Mouse (Mus musculus): Measurements from ENCODE around the gene Qsox1.

Gene Qsox1

GRCm38 (mm10) chr1:155747911-155748310 lies 64.8 kb downstream of the Qsox1 start:
- DNase-seq (ENCODE audit: low read depth, low spot score), result no peak

- no peak for DNase-seq (ENCODE audit: low read depth, low spot score)
Measured at GRCm38 (mm10) chr1:155747011-155747410, 65.7 kb downstream of the Qsox1 start.

DNA sequence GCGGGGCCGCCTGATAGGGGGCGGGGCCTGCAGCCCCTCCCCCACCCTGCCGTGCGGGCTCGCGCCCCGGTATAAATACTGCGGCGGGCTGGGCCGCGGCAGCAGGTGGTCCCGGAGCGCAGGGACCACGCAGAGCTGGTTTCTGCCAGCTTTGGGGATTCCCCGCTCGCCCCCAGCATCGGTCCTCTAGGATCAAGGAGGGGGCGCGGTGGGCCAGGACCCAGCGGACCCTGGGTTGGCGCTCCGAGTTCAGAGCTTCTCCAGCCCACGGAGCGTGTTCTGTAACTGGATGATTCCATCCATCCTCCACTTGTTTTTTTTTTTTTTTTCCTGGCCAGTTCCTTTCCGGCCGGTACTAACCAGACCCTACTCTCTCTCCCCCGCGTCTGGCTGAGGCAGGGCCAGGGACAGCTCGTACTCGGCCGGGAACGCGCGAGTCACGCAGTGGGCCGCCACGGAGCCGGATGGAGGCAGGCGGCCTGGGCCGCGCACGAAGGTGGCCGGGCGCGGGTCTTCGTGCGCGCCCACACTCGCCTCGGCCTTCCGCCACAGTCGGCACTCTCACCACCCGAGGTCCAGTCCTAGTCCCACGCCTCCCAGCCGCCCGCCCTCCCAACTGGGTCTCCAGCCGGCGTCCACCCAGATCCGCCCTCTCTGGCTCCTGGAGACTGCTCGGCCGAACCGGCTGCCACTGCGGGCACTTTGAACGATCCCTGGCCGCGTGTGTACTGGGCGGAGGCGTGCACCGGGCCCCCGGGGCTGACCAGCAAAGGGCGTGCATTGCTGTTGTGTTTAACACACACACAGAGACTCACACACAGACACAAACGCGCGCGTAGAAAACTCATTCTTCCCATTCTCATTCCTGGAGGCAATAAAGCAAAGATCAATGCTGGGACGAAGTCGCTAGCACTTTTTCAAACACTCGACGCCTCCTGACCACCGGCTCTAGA lies 70.0 kb downstream of the Qsox1 start:
- peak; percentile 24 for DNase-seq (ENCODE audit: low read depth, low spot score)

DNA sequence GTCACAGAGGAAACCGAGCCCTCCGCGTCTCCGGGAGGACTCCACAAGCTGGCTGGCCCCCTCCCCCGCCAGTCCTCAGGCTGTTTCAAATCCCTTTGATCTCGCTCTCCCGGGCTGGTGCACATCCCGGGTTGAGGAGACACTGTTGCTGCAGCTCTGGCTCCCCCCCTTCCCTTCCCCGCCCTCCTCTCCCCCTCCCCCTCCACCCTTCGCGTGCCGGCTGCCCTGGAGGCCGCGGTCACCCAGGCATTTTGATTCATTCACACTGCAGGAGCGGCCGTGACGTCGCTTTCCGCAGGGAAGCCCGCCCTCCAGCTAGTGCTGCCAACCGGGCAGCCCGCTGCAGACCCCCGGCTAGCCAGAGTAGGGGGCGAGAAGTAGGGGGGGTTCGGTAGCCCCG lies 70.7 kb downstream of the Qsox1 start:
- peak; percentile 39 for DNase-seq (ENCODE audit: low read depth, low spot score)

DNA sequence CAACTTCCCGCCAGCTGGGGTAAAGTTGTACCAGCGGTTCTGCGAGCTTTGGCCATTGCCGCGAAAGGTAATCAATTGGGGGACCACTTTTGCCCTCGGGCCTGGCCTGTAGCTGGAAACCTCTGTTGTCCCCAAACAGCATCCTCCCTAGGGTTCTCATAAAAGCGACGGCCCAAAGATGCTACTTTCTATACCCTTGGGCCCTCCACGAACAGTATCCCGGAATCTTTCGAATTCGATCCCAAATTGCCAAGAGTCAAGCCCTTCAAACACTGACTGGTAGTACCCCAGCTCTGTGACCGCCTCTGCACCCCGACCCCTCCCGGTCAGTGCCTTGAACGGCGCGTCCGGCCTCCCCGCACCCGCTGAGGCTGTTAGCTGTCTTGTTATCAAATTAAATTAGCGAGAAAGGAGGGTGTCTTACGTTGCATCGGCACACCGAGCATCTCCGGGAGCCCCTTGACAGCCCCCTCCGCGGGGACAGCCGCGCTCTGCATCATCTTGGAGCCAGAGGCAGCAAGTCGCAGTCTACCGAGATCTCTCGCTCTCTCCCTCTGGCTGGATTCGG lies 71.2 kb downstream of the Qsox1 start:
- peak; percentile 21 for DNase-seq (ENCODE audit: low read depth, low spot score)

DNA sequence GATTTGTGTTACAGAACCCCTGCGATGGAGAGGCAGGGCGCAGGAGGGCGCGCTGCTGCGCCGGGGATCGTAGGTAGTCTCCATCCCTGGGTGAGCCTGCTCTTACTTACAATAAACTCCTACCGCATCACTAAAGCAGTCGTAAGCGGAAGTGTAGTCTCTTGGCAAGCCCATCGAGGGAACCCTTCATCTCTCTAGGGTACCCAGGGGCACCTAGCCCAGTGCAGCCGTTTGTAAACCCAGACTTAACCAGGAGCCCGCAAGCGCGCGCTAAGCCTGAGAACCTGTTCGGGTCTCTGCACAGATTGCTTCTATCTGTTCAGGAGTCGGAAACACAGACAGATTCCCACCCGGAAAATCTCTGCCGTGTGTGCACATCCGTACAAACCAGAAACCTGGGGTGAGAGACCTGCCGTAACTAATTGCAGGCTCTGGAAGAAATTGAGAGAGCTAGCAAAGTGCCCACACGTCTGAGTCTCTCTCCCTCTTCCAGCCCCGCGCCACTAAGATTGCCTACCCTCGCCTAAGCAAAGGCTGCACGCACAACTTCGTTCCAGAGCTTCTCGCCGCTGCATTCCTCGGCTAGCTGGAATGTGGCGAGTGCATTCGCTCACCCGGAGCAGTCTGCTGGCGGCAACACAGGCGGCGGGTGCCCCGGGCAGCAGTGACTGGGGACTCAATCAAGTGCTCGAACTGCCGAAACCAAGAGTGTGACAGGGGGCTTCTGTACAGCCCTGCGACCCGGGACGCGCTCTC lies 71.9 kb downstream of the Qsox1 start:
- peak; percentile 47 for DNase-seq (ENCODE audit: low read depth, low spot score)

DNA sequence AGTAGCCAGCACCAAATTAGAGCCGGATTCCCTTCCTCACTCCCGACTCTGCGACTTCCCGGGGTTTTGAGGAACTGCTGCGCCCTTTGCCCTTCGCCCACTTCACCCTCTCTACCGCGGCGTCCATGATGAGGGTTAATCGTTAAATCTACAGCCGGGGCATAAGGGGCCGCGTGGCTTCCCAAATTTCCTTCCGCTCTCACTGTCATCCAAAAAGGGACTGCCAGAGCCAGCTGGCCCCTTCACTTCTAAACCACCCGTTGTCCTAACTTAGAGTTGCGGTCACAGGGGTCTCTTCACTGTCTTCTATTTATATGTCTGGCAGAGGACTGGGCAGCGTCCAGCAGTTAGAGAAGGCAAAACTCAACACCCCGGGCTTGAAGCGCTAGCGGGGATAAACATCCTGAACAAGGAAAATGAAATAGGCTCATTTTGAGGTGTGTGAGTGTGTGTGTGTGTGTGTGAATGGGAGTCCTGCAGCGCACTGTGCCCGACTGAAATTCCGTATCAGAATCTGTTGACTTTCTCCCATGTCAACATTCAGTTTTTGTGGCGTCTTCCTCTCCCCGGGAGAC lies 74.8 kb downstream of the Qsox1 start:
- no peak for DNase-seq (ENCODE audit: low read depth, low spot score)

DNA sequence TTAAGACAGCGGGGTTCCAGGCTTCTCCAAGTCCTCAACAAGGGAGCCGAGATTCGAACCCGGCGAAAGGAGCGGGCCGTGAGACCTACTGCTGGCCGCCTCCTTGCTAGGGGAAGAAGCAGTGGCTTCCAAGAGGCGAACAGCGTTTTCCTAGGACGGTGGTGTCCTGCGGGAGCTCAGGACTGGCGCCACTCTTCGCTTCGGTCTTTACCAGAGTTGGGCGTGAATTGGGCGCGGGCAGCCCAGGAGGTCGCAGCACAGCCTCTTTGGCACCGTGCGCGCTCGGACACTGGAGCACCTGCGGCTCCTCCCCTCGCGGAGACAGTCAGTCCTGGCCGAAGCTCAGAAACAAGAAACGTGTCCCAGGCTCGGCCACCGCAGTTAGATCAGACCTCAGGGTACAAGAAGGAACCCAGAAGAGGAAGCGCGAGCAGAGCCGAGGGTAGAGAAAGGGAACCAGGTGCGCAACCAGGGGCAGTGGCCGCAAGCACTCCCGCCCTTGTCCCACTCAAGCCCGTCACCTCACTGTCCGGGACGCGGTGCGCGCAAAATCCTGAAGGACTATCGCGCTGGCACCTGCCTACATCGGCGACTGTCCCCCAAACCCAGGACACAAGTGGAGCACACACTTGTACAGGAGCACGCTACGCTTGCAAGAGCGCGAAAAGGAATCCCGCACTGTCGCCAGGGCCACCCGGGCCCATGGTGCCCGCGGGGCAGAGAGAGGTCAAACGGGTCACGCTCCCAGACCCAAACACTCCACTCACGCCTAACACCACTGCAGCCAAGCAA lies 75.5 kb downstream of the Qsox1 start:
- no peak for DNase-seq (ENCODE audit: low read depth, low spot score)

DNA sequence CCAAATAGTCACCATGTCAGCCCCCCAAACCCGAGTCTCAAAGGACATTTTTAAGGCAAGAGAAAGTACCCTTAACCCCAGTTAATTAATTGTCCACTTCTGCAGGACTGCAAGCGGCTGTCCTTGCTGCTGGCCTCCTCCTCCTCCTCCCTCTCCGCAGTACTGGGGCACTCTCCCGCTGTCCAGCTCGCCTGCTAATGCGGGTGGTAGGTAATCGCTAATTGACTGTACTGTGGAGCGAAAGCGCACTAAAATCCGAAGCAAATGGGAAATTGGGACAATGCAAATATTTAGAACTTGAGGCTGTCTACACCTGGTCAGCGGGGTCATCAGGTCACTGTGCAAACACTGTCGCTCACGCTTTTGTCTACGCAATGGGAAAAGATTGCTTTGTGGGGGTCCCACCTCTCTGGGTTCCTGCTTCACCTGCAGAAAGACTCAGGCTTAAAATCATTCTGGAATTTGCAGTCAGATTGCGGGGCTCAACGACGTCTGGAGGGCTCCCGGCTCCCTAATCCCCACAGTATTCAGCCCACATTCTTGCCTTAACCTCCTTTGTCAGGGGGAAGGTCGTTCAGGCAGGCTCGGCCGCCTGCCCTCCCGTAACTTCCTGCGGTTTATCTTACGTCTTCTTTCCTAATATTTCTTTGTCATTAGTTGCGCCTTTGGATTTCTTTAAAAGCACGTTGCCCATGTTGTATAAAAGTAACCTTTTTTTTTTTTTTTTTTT lies 76.4 kb downstream of the Qsox1 start:
- no peak for DNase-seq (ENCODE audit: low read depth, low spot score)

DNA sequence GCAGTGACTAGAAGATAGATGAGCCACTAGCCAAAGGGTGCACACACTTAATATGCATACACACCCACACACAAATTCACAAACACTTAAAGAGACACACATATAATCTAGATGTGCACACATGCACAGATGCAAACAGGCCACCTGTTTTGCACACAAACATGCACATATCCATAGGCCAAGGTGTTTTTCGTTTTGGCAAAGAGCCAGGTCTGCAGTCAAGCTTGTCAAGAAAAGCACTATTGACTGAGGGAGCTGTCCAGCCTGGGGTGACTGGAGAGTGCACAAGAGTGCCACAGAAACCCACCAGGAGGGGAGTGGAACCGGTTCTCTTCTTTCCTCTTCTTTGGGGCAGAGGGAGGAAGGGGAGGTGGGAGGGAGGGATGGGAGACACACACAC lies 81.5 kb downstream of the Qsox1 start:
- DNase-seq (ENCODE audit: low read depth, low spot score), result no peak

DNA sequence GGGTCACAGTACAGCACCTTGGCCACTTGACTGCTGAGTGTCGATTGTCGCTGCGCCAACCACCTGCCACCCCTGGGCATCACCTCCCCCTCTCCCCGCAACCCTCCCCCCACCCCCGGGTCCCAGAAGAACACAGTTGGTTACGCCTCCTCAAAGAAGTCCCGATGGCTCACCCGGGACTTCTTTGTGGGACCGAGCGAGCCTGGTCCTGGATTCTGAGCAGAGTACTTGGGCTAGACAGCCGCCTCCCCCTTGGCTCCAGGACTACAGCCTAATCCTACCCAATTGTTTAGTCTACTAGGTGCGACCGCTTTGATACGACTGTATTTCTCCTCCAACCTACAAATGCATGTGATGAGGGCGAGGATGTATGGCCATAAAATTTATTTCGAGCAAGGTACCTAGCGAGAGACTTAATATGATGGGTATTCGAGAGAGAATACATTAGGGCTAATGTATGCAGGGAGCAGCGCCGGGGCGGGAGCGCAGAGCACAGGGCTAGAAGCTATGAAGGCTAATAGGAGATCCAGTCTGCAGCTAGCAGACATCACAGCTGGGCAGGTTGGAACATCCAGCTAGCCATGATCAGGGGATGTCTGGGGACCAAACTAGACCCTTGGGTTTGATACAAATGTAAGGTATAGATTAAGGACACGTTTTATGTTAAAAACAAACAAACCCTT lies 83.4 kb downstream of the Qsox1 start:
- DNase-seq (ENCODE audit: low read depth, low spot score), result no peak

GRCm38 (mm10) chr1:155727830-155728229 lies 84.9 kb downstream of the Qsox1 start:
- no peak for DNase-seq (ENCODE audit: low read depth, low spot score)
